Mouse (Mus musculus): ENCODE results near the gene Cux1.

- TF ChIP-seq FLI1 (IDR thresholded peaks at IDR 0.05; ENCODE audit: low read length) (no peak), GATA1 (IDR thresholded peaks at IDR 0.05; ENCODE audit: borderline replicate concordance, low read length) (no peak)
These were observed 92.1 kb downstream of the Cux1 start for GRCm38 (mm10) chr5:136475161-136475560.
